Mouse (Mus musculus): ENCODE measurements around the gene Zfp358.

The Zfp358 gene

DNA sequence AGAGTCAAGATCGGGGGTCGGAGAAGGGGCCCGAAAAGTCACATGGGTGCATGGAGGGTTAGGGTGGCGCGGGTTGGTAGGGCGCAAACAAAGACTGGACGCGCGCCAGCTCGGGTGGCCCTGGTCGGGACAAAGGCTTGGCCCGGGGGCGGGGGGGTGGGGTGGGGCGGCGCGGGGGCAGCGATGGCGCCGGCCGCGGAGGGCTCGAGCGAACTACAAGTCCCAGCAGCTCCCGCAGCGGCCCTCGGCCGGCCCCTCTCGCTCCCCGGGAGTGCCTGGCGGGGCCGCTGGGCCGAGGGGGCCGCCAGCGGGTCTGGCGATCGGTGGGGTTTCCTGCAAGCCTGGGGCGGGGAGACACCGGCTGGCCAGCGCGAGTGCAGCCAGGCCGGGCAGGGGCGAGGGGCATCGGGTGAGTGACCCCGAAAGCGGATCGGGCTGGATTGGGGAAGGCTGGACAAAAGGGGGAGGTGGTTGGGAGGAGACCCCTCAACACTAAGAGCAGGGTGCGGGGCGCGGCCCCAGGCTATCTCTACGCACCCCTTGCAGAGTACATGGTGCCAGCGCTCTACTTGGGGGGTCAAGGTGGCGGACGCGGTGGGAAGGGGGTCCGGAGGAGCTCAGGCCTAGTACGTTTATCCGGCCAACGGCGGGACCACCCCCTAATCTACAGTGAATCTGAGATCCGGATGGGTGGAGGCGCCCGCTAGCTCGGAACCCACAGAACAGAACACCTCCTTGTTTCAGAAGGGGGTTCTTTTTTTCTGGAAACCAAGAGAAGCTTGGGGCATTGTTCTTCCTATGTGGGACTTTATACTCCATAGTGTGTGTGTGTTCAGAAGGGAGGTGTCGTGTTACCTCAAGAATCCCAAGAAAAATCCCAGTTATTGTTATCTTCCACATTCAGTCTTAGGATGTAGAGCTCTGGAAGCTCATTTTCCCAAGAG lies at the start of gene Zfp358:
Zfp358 (plus strand) TSS at position 238 of the 944 bp plus-strand sequence.
- peak; percentile 50 for DNase-seq (ENCODE audit: low spot score)

DNA sequence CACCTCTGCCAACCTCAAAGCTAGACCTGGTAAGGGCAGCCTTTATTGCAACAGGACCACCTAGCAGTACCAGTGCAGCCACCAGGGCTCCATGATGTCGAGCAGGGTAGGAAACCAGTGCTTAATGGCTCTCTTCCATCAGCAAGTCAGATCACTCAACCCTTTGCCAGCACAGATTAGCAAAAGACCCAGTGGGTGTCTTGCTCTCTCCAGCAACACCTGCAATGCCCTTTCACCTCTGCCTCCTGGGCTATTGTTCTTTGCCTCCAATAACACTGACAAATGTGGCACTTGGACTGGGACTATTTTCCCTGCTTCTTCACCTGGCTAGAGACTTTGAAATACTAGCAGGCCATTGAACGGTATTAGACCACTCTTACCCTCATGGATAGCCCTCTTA lies 43.7 kb upstream of the Zfp358 start:
- no peak for DNase-seq (ENCODE audit: low spot score)

DNA sequence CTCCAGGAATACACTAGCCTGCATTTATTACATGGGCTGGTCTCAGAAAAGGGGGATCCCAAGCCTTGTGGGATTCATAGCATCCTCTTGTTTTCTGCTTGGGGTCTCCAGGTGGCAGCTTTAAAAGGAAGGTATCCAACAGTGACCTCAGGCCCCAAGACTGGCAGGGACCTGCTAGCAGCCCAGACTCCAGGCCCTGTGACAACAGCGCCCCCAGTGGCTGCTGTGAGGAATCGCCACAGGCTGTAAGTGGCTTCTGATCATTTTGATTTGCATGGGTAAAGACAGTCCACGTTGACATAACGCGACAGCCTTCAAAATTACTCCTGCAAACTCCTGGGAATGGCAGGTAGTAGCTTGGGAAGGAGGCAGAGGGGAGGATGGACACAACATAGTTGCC lies 42.3 kb upstream of the Zfp358 start:
- peak; percentile 41 for DNase-seq (ENCODE audit: low spot score)

DNA sequence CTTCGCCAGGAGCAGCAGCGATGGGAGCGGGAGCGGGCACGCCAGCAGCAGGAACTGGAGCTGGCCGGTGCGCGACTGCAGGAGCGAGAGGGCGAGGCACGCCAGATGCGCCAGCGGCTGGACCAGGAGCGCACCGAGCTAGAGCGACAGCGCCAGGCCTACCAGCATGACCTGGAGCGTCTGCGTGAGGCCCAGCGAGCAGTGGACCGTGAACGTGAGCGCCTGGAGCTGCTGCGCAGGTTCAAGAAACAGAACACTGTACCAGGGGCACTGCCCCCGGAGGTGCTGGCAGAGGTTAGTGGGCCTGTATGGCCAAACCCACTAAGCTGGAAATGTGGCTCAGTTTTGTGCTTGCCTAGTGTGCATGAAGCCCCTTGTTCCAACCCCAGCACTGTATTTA lies 40.9 kb upstream of the Zfp358 start:
- DNase-seq (ENCODE audit: low spot score): no peak

DNA sequence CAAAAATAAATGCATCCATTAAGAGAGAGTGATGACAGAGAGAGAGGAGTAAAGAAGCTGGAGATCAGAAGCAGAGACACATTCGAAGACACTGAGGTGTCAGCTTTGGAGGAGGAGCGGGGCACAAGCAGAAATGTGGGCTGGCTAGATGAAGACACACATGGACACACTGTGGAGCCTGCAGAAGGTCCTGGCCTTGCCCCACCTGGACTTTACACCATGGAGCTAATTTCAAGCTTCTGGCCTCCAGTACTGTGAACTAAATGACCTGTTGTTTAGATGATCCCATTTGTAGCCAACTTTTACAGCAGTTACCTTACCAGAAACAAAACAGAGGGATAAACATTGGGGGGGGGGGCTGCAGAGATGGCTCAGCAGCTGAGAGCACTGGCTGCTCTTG lies 29.7 kb upstream of the Zfp358 start:
- DNase-seq (ENCODE audit: low spot score): no peak

DNA sequence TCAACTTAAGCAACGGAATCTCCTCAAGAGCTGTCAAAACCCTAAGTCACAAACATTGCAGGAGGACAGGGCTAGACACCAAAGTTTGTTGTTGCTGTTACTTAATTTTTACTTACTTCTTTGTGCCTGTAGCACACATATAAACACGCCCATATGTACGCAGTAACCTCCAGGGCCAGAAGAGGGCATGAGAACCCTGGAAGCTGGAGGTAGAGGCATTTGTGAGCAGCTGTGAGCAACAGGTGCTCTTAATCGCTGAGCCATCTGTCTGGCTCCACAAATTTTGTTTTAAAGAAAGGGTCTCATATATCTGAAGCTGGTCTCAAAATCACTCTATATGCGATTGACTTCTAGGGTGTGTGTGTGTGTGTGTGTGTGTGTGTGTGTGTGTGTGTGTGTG lies 28.6 kb upstream of the Zfp358 start:
- peak; percentile 40 for DNase-seq (ENCODE audit: low spot score)

DNA sequence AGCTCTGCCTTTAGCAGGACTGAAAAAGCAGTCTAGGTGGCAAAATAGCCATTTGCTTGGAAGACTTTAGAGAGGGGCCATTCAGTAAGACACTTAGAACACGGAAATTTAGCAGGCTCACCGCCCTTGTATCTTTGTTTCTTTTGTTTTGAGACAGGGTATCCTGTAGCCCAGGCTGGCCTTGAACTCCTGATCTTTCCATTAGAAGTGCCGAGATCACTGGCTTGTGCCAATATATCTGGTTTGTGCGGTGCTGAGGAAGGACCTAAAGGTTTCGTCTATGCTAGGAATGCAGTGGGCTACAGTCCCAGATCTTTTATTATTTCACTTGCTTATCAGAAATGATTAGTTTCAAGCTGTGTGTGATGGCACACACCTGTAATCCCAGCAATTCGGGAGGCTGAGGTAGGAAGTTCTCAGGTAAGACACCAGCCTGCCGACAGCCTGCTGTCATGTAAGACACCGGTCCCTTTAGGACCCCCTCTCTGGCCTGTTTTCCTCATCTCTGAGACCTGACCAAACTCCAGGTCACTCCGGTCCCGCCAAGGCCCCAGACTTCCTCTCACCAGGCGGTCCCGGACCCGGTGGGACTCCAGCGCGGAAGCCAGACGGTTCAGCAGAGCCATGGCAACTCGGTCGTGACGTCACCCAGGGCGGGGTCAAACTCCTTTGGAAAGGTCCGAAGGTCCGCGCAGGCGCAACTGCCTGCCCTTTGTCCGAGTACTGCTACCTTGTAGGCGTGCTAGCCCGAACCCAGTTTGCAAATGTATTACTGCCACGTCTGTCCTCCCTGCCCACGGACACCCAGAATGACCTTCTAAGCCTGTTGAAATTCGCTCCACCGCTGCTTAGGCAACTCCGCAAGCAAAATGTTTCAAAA lies 25.7 kb upstream of the Zfp358 start, which contains the start of gene Pex11g:
Pex11g (minus strand) TSS at position 675 of the 880 bp plus-strand sequence.
- DNase-seq (ENCODE audit: low spot score): peak; percentile 70

DNA sequence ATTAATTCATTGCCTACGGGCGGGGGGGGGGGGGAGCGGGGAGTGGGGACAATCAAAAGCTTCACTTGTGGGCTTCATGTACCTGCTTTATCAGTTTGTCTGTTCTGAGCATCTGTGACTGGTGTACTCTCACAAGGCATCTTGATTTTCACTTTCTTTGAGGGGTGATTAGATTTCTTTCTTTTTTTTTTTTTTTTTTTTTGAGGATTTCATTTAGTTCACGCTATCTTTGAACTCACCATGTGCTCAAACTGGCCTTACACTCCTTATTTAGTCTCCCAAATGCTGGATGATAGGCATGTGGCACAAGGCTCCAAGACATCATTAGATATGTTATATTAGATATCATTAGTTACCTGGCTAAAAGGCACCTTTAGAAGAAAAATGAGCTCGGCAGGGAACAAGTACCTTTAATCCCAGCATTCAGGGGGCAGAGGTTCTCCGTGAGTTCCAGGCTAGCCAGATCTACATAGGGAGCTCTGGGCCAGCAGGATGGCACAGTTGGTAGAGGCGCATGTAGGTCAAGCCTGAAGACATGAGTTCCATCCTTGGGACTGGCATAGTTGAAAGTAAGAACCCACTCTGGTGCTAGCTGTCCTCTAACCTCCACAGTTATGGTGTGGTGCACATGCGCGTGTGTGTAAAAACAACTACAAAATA lies 24.9 kb upstream of the Zfp358 start:
- DNase-seq (ENCODE audit: low spot score): no peak

DNA sequence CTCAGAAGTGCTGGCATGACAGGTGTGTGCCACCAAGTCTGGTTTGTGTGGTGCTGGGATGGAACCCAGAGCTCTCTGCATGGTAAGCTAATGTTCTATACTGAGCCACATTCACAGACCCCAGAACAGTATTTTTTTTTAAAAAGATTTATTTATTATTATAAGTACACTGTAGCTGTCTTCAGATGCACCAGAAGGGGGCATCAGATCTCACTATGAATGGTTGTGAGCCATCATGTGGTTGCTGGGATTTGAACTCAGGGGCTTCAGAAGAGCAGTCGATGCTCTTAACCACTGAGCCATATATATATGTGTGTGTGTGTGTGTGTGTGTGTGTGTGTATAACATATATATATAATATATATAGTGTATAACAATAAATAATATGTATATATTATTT lies 24.1 kb upstream of the Zfp358 start:
- no peak for DNase-seq (ENCODE audit: low spot score)

DNA sequence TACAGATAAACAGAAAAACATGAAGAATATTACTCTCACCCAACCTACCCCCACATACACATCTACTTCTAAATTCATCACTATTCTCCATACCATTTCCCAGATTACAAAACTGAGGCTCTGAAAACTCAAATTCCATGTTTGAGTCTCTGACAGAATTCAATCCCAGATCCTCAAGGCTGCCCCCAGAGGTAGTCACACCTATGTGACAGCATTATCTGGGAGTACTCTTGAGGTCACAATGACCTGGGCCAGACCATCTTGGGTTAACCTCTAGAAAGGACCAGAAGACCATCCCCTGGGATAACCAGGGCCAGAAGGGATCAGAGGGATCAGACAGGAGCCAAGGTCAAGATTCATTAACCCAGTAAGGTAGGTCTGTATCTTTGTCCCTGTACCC lies 22.4 kb upstream of the Zfp358 start, which contains the start of gene Tex45:
Tex45 (plus strand) TSS at position 301 of the 400 bp plus-strand sequence.
- DNase-seq (ENCODE audit: low spot score): no peak

DNA sequence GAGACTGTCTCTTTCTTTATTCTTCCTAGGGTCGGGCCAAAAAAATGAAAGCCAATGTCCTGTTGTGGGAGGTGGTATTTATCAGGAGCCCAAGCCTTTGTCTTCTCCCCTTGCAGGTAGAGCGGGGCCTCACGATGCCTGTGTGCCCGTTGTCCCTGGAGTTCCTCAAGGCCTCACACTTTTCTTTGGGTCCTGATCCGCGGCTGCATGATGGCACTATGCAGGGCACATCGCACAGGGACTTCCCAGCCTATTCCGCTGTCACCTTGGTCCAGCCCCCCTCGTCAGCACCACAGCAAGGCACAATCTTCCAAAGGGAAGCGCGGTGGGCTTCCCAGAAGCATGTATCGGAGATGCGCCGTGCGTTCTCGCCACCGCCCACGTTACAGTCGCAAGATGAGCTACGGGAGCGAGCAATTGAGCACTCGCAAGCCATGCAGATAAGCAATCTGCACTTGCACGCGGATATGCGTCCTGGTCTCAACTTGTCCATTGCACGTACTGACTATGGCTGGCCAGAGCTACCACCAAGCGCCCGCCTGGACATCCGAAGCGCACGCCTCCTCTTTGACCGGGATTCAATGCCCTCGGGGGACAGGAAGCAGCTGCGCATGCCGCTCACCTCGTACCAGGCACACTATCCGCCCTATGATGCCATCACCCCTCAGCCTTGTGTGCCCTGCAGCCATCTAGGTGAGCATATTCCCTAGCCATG lies 17.1 kb upstream of the Zfp358 start:
- no peak for DNase-seq (ENCODE audit: low spot score)

DNA sequence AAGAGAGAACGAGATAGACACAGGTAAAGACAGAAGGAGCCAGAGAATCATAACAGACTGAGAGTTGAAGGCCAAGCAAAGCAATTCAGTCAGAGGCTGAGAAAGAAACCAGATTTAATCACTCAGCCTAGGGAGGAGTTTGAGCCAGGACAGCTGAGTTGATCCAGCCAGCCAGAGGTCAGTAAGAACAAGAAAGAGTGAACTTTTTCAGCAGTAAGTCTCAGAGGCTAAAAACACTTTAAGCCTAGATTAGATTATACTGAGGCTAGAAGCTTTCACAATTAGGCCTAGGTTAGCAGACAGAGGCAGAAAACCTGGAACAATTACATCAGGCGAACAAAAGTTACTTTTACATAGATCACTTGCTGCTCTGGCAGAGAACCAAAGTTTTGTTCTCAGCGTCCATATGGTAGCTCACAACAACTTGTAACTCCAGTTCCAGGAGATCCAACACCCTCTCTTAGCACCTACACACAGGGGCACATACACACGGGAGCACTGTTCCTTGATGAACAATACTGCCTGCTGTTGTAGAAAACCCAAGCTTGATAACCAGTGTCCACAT lies 12.6 kb upstream of the Zfp358 start:
- DNase-seq (ENCODE audit: low spot score): no peak

DNA sequence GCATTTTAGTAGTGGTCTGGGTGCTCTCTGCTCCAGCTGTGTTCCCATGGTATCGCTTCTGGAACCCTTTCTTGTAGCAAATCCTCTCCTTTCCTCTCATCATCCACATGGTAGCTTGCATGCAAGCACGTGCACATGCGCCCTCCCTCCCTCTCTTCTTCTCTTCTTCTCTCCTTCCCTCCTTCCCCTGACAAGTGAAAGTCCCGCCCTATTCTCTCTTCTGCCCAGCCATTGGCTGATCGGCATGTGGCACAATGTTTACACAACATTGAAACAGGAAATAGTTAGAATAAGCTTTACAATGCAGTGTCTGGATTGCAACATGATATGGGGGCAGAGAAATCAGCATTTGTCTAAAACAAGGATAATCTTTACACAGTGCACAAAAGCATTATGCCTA lies 11.3 kb upstream of the Zfp358 start:
- no peak for DNase-seq (ENCODE audit: low spot score)

DNA sequence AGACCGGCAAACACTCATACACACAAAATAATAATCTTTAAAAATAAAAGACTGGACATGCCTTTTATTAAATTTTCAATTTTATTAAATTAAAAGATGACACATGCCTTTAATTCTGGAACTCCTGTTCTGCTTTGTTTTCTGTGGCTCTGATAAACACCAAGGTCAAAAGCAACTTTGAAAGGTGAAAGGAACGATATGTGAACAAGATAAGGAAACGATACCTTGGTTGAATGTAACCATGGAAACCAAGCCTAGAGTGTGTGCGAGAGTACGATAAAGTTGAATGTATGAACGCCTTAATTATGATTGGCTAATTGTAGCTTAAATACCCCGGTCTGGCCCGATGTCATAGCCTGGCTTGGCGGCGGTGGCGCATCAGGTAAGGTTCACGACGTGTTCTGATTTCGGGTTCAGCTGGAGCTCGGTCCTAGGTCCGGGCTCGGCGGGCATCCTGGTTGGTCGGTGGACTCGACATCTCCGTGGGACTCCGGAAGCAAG lies 10.6 kb upstream of the Zfp358 start:
- no peak for DNase-seq (ENCODE audit: low spot score)

DNA sequence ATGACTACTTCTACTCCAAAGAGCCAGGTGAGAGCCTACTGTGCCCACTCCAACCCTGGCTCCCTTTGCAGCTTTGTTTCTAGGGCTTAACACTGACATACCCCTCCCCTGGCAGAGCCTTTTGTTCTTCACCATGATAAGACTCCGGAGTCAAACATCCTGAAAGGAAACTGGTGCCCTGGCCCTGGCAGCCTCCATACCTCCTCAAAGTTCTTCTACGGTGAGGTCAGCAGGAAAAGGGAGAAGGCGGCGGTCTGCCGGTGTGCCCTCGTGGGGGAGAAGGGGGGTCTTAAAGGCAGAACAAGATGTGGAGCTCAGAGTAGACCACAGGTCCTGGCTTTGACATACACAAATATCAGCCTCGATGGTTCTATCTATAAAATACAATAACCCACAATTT lies 9.4 kb upstream of the Zfp358 start:
- DNase-seq (ENCODE audit: low spot score): no peak

DNA sequence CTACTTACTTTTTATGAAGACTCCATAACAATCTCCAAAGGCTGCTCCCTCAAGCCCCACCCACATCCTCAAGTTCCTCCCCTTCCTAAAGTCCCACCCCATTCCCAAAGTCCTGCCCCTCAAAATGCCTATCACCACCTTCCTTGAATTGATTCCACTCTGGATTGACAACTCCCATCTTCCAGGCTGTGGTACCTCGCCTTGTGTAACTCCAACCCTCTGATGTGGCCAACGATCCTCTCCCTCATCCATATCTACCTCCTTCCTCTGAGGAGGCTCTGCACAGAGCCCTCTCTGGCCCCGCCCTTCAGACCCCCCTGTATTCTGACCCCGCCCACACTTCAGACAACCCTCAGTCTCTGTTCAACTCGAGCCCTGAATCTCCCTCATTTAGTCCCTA lies 7.7 kb upstream of the Zfp358 start:
- no peak for DNase-seq (ENCODE audit: low spot score)

DNA sequence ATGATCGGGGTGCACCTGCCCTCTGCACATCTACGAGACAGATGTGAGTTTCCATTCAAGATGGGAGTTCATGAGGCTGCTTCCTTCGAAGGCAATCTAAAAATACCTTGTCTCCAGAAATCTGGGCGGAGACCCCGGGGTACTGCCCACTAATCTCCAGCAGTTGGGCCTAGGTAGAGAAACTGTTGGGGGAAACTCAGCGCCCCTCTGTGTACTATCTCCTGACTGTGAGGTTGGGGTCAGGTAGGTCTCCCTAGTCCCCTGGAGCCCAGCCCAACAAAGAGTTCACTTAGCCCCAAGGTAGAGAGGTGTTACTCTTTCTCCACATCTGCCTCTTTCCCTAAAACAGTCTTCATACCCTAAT lies 889 bp downstream of the Zfp358 start:
- no peak for DNase-seq (ENCODE audit: low spot score)

DNA sequence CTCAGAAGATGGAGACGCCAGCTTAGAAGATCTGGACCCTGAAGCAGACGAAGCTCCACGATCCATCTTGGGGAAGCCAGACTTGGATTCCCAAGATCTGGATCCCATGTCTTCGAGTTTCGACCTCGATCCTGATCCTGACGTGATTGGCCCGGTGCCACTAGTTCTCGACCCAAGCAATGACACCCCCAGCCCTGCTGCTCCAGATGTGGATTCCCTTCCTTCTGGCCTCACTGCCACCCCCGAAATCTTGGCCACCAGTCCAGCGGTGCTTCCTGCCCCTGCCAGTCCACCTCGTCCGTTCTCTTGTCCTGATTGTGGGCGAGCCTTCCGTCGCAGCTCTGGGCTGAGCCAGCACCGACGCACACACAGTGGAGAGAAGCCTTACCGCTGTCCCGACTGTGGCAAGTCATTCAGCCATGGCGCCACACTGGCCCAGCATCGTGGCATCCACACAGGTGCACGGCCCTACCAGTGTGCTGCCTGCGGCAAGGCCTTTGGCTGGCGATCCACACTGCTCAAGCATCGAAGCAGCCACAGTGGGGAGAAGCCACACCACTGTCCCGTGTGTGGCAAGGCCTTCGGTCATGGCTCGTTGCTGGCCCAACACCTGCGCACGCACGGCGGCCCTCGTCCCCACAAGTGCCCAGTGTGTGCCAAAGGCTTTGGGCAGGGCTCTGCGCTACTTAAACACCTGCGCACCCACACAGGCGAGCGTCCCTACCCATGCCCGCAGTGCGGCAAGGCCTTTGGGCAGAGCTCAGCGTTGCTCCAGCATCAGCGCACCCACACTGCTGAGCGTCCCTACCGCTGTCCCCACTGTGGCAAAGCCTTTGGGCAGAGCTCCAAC lies 2.9 kb downstream of the Zfp358 start:
- DNase-seq (ENCODE audit: low spot score): no peak

DNA sequence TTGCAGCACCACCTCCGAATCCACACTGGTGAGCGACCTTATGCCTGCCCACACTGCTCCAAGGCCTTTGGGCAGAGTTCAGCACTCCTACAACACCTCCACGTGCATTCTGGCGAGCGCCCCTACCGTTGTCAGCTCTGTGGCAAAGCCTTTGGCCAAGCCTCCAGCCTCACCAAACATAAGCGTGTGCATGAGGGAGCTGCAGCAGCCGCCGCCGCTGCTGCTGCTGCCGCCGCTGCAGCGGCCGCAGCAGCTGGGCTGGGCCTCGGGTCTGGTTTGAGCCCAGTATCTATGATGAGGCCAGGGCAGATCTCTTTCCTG lies 3.5 kb downstream of the Zfp358 start:
- no peak for DNase-seq (ENCODE audit: low spot score)

DNA sequence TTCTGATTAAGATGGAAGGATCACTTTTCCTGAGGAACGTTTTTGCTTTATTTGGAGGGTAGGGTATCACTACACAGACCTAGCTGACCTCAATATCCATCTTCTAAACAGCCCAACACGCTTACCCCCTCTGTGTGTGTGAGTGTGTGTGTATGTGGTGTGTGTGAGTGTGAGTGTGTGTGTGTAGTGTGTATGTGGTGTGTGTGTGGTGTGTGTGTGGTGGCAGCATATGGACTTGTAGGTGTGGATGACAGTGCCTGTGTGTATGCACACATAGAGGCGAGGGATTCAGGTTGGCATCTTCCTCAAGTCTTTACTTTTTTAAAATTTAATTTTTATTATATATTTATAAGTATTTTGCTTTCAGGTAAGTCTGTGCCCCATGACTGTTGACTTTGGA lies 5.6 kb downstream of the Zfp358 start:
- DNase-seq (ENCODE audit: low spot score): no peak

Data from T-cell, adult 2 months (primary cell).